Mouse (Mus musculus) left cerebral cortex, adult 18-20 months (tissue): ENCODE measurements around the gene Csnk1d. TPM values are rescaled to one million over a fixed set of nuclear protein-coding genes. Genes with fewer than 3 reads are reported as not detected.

Experiments
- DNase-seq, 2 experiments: peaks; one replicate each; pipeline ENCODE4 v3.0.0; 2021 to 2022; ENCODE audit warnings: low spot score in 2 of 2, mixed read lengths in 1 of 2
- total RNA-seq, 2 experiments: library from RNA; stranded (reverse); gene quantifications; 2 replicates each; pipeline ENCODE4 v1.2.3; 2021

The Csnk1d gene
- total RNA-seq, 2 experiments from 2014 or later = 117 to 135 TPM

DNA sequence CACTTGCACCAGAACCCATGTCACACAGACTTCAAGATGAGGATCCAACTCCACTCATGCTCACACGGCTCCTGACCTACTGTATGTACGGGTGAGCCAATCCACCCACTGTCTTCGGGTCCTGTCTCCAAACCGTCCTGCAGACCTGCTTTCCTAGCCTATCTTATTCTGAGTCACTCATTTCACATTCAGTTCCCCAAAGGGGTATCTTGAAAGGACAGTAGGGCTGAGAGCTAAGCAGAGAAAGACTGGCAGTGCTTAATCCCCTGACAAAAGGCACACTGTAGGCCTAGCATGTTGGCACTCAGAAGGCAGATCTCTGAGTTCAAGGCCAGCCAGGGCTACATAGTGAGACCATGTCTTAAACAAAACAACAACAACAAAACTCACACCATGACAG is 2.7 kb downstream of the Csnk1d start:
- no peak for DNase-seq

DNA sequence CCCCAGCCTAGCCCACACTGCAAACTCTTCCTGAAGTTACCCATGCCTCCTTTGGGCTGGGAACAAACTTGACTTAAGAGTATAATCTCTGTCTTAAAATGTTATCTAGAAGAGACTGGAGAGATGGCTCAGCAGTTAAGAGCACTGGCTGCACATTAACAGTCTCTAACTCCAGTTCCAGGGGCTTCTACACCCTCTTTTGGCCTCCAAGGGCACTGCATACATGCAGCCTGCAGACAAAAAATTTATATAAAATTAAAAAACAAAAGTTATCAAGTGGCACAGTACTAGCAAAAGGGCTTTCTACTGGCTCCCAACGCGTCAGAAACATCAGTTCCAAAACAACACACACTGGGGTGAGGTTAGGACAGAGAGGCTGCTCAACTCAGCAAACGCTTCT is 3.5 kb downstream of the Csnk1d start:
- no peak for DNase-seq

GRCm38 (mm10) chr11:120984448-120985330 is 6.4 kb downstream of the Csnk1d start:
- no peak for DNase-seq

DNA sequence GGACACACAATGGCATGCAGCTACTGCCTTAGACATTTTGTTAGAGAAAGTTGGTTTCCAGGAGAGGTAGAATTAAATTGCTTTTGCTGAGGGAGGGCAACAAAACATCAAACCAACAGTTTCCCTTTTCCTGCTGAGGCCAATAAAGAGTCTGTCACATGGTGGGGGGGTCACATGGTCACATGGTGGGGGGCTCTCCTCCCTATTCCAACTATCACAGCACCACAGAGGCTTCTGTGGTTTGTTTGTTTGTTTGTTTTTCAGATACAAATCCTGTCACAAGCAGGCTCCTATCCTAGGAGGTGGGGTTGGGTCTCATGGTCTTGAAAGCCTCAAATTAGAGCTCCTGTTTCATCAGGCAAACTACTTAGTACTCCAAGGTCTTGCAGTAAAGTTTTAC is 8.7 kb downstream of the Csnk1d start:
- DNase-seq = no peak

DNA sequence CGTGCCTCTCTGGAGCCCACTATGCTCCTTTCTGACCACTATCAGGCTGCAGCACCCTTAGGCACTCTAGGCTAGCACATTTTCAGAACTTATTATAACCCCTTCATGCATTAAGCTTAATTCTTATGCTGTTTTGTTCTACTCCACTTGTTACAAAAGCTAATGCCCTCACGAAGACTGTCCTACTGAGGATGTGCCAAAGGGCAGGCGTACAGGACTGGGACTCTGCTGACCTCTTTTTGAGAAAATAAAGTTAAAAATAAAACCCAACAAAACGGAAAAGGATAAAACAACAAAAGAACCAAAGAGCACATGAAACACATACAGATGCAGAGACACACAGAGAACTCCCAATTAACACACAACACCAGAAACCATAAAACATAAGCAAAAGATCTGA is 9.5 kb downstream of the Csnk1d start:
- DNase-seq = no peak

- DNase-seq = no peak
Measured at GRCm38 (mm10) chr11:120980427-120981035, 10.6 kb downstream of the Csnk1d start.

GRCm38 (mm10) chr11:120979711-120980426 is 11.3 kb downstream of the Csnk1d start:
- no peak for DNase-seq

DNA sequence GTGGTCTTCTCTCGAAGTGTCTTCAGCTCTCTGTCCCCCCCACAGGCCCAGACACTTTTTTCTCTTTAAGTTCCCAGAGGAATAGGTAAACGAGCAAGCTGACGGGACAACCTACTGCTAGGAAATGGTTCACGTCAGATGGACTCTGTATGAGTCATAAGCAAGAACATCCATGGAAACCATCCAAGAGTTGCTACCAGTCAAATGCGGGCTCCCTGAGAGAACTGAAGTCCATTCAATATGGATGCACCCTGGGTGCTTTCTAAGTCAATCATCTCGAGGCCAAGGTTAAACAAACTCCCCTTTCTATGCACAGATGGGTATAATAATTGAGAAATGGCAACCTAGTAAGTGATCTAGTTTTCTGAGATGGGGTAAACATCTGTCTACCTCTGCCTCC is 17.8 kb downstream of the Csnk1d start:
- no peak for DNase-seq

DNA sequence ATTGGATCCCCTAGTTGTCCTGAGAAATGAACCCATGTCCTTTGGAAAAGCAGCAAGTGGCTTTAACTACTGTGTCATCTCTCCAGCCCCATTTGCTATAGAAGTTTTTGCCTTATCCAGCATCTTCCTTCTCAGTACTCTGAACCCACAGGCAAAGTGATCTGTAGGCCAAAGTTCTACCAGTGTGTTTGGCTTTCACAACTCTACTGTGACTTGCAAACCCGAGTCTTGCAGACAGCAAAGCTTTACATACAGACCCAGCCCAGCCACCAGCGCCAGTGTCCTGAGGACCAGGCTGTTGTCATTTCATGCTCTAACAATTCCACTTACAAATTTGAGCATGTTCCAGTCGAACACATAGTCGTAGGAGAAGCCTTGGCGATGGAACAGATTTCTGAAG is 19.9 kb downstream of the Csnk1d start:
- no peak for DNase-seq

DNA sequence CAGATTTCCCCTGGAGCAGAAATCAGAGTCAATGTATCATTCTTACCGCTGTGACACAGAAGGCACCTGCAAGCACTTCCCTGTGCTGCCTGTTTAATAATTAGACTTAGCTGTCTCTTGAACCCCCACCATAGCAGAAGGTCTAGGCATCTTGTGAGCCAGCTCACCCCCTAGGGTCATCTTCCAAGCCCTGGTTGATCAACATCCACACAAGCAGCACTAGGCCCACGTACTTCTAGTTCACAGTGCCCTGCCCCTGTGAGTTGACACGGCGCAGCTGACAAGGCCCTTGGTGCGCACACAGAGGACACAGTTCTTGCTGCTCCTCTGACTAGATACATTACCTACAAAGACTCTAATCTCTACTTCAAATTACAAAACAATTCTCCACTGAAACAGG is 21.4 kb downstream of the Csnk1d start:
- DNase-seq = no peak

- no peak for DNase-seq
Measured at GRCm38 (mm10) chr11:120965587-120965986, 25.5 kb downstream of the Csnk1d start.

- no peak for DNase-seq
Measured at GRCm38 (mm10) chr11:120964195-120965157, 26.7 kb downstream of the Csnk1d start.

DNA sequence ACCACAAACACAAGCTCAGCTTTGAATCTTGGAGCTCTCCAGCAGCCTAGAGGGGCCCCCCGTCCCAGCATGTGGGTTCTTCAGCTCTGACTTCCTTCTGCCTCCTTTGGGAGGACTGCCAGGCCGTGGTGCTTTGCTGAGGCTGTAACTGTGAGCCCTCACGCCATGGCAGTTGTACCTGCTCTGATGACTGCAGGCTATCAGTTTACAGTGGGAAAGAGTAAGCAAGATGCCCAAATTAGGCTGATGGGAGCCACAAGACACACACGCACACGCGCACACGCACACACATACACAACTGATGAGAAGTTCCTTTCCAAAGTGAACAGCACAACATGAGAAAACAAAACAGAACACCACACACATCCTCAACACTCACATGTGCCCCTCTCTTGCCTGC is 28.2 kb downstream of the Csnk1d start:
- DNase-seq = no peak

DNA sequence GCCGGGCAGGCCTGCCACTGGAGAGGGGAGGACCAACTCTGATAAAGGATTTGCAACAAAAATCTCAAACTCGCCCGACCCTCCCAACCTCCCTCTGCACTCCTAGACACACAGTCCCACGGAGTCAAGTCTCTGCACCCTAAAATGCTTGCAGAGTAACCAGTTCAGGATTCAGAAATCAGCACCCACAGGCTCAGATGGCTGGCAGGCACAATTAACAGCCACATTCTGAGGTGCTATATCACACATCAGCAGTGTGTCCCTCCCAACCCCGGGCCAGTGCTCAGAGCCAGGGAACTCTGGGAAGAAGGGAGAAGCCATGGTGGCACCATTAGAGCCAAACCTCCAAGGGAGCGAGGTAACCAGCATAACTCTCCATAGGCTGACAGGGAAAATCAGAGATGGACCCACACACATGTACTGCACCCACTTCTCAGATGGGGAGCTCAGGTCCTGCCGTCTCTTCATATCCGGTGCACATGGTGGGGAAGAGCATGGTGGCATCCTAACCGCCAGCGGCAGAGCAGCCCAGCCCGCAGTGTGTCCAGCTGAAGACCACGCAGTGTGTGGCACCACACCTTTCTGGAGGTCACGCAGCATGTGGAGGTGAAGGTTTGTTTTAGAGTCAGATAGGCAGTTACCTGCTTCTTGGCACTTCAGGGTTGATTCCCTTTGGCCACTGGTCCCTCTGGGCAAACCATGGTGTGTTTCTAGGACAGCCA is 28.9 kb downstream of the Csnk1d start:
- no peak for DNase-seq

DNA sequence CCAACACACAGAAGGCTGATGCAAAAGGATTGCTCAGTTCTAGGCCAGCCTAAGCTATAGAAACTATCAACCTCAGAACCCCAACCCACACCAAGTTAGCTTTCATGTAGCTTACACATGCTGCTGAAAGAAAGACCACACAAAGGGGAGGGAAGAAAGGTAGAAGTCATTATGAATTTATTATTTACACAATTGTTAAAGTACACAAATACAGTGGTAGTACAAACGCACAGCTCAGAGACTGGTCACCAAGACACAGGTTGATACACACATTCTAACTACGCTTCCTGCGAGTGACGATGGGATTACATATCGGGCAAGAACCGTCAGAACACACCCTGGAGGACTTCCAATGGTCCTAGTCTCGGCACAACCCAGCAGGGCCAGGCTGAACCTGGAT is 29.5 kb downstream of the Csnk1d start:
- no peak for DNase-seq

- DNase-seq = no peak
Measured at GRCm38 (mm10) chr11:120960248-120960647, 30.9 kb downstream of the Csnk1d start.

DNA sequence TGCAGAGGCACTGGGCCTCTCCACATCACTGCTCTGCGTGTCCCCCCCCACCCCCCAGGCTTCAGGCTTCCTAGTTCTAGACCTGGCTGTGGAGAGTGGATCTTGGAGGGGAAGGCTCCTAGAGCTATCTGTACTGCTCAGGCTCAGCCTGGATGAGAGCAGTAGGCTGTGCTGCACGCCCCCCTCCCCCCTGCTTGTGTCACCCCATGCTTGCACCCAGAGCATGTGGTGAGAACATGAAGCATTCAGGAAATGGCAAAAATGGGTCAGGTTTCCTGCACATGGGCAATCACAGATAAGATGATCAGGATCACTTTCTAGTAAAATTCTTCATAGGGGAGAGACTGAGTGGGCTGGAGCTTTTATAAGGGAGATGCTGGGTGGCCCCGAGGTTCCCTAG is 31.6 kb downstream of the Csnk1d start:
- no peak for DNase-seq

DNA sequence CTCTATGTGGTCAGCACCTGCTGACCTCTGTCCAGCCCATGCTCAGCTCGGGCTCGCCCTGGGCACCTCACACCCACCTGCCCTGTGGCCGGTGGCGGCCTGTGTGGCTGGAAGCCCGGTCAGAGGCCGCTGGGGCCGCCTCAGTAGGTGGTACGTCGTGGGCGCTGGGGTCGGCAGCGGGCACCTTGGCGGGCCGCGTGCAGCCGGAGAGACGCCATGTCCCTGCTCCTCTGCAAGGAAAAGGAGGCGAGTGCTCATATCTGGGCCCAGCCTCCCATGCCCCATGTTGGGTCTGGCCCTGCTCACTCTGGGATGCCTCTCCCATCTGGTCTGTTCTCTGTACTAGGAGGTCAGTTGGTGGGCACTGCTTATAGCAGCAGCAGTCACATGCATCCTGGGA is 32.1 kb downstream of the Csnk1d start:
- DNase-seq = no peak

DNA sequence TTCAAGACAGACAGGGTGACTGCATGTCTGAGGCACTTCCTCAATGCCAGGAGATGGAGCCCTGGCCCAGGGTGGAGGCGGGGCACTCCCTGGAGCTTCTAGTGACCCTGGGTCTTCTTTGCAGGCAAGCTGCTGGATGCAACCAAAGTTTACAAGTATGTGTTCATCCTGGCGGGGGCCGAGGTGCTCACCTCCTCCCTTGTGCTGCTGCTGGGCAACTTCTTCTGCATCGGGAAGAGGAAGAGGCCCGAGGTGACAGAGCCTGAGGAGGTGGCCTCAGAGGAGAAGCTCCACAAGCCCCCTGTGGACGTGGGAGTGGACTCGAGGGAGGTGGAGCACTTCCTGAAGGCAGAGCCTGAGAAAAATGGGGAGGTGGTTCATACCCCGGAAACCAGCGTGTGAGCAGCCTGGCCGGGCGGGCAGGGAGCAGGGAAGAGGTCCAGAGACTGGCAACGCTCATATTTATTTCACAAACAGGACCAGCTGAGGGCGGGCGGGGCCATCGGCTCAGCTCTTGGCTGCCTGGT is 33.3 kb downstream of the Csnk1d start:
- DNase-seq = no peak

DNA sequence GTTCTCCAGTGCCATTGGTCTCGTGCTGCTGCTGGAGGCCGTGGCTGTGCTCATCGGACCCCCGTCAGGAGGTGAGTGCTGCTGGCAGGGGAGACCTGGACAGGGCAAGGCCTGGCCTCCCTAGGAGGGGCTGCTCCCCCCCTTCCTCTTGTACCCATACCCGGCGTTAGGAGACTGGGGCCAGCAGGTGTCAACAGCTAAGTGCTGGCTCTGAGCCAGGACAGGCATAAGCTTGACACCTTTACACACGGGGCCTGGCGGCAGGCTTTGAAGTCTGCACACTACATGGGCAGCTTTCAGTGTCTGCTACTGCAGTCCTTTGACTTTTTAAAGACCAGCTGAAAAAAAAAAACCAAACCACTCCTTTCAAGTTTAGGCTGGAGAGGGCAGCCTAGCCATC is 34.1 kb downstream of the Csnk1d start:
- DNase-seq = no peak
